Mouse (Mus musculus) thymus, postnatal 36 days (tissue): ENCODE data around the gene Cryz.

ENCODE experiments used
- DNase-seq, 2 experiments: peaks; one replicate each; pipeline ENCODE4 v3.0.0; 2022; ENCODE audit warnings: mixed read lengths in 2 of 2

Gene Cryz

GRCm38 (mm10) chr3:154596488-154596933 lies at the start of gene Cryz:
Gene Cryz, plus strand, starts transcription at chr3:154596711.
- peak; percentile 86 to 90 for DNase-seq

GRCm38 (mm10) chr3:154547549-154548426 lies 48.7 kb upstream of the Cryz start:
- DNase-seq: no peak

GRCm38 (mm10) chr3:154548868-154549301 lies 47.6 kb upstream of the Cryz start:
- no peak for DNase-seq

- DNase-seq: no peak
Measured at GRCm38 (mm10) chr3:154550326-154551034, 46.0 kb upstream of the Cryz start.

GRCm38 (mm10) chr3:154551035-154551411 lies 45.5 kb upstream of the Cryz start:
- DNase-seq: no peak

- no peak for DNase-seq
Measured at GRCm38 (mm10) chr3:154562192-154562591, 34.3 kb upstream of the Cryz start.

GRCm38 (mm10) chr3:154565437-154565836 lies 31.1 kb upstream of the Cryz start:
- DNase-seq: no peak

GRCm38 (mm10) chr3:154570029-154570575 lies 26.4 kb upstream of the Cryz start:
- DNase-seq: no peak

- DNase-seq: no peak
Measured at GRCm38 (mm10) chr3:154570786-154571185, 25.7 kb upstream of the Cryz start.

- DNase-seq: peak; percentile 45 to 52
Measured at GRCm38 (mm10) chr3:154572341-154572972, 24.1 kb upstream of the Cryz start.

- DNase-seq: no peak
Measured at GRCm38 (mm10) chr3:154573666-154574065, 22.8 kb upstream of the Cryz start.

GRCm38 (mm10) chr3:154577895-154578294 lies 18.6 kb upstream of the Cryz start:
- no peak for DNase-seq

GRCm38 (mm10) chr3:154584351-154584750 lies 12.2 kb upstream of the Cryz start:
- DNase-seq: no peak

GRCm38 (mm10) chr3:154590971-154591370 lies 5.5 kb upstream of the Cryz start:
- DNase-seq: no peak

GRCm38 (mm10) chr3:154591621-154592020 lies 4.9 kb upstream of the Cryz start:
- no peak for DNase-seq

GRCm38 (mm10) chr3:154593596-154593995 lies 2.9 kb upstream of the Cryz start:
- DNase-seq: no peak

GRCm38 (mm10) chr3:154594156-154594555 lies 2.4 kb upstream of the Cryz start:
- DNase-seq: no peak

GRCm38 (mm10) chr3:154596934-154597554 lies 533 bp downstream of the Cryz start, which contains the start of gene Tyw3:
Gene Tyw3, minus strand, starts transcription at chr3:154597104.
- peak; percentile 95 to 97 for DNase-seq

GRCm38 (mm10) chr3:154597561-154597960 lies 1.1 kb downstream of the Cryz start:
- no peak for DNase-seq

- DNase-seq: no peak
Measured at GRCm38 (mm10) chr3:154602141-154602540, 5.6 kb downstream of the Cryz start.

- no peak for DNase-seq
Measured at GRCm38 (mm10) chr3:154604871-154605270, 8.4 kb downstream of the Cryz start.

- no peak for DNase-seq
Measured at GRCm38 (mm10) chr3:154607896-154608295, 11.4 kb downstream of the Cryz start.
